Mouse (Mus musculus) thymus, postnatal 0 days (tissue): ENCODE data around the gene Adora1. TPM values are rescaled to one million over a fixed set of nuclear protein-coding genes. Genes with fewer than 3 reads are reported as not detected.

Experiments
- DNase-seq: peaks from one replicate; pipeline ENCODE4 v3.0.0-alpha.2; 2015; ENCODE audit warnings: low spot score
- polyA plus RNA-seq: library from polyadenylated mRNA; unstranded; fragments of >200 nt; fragmentation: Nextera tagmentation; extraction: Ambion mirVana; gene quantifications from 2 replicates; pipeline ENCODE4 v1.2.1, GENCODE M21; 2015

Adora1 gene
- polyA plus RNA-seq, 1 experiment from 2014 or later: 0.14 TPM

DNA sequence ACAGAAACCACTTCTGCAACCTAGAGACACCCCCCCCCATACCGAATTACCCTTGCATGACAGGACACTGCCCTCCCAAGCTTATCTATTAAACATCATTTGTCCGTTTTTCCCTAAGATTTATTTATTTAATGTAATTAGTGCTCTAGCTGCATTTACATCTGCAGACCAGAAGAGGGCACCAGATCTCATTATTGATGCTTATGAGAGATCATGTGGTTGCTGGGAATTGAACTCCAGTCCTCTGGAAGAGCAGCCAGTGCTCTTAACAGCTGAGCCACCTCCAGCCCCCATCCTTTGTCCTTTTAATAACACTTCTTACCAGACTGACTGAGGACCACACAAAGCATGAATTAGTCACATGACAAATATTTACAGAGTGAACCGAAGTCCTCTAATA is 80.6 kb downstream of the Adora1 start:
- DNase-seq: no peak

GRCm38 (mm10) chr1:134154121-134154520 is 81.1 kb downstream of the Adora1 start:
- DNase-seq: no peak

DNA sequence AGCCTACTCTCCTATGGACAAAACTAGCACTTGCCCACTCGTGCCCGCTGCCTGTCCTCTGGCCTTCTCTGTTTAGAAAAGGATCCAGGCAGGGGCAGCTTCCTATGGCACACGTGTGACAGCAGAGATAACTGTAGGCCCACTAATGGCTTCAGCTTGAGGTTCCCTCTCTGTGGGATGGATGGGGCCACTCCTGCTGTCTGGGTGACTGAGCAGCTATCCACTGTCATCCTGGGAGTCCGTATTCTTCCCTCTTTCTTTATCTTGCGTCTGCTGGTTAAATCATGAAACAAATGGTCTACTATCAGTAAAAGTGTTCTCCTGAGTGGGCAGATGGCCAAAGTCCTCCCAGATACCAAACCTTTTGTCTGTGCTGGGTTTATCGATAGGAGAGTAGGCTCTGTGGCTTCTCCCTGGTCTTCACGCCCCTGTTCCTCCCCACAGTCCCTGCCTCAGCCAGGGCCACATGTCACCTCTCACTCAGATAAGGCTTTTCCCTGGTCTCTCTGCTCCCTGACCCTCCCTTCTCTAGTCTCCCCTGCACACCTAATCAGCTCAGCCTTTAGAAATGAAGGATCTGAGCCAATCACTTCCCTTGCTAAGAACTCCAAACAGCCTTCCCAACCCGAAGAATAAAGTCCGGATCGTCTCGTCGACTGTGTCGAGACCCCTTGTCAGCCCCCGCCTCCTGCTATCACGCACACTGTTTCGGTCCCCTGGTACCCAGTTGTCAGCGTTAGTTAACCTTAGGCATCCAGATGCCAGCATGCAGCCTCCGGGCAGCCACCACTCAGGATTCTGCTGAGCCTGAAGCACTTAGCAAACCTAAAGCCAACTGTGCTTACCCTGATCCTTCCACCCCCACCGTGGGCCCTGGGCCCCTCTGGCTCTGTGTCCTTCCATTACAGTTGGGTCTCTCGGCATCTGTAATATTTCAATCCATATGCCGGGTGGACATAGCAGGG is 82.3 kb downstream of the Adora1 start:
- no peak for DNase-seq

GRCm38 (mm10) chr1:134151655-134152412 is 83.4 kb downstream of the Adora1 start:
- DNase-seq: peak; percentile 75

DNA sequence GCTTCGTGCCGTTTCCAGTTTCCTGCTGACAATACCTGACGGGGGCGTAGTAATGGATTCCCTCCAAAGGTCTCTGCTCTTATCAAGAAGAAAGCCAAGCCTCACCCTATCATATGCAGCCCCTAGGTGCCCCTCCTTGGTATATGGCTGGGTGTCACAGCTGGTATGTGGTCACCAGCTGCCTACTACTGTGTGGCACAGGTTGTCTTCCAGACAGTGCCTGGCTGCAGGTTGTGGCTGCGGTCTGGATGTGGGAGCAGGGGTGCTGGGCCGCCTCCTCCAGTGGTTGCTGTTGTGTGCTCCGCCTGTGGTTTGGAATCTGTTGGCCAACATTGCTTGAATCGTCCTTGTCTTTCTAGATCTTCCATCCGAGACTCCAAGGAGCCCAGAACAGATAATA is 84.5 kb downstream of the Adora1 start:
- no peak for DNase-seq

GRCm38 (mm10) chr1:134150076-134150475 is 85.2 kb downstream of the Adora1 start:
- DNase-seq: no peak

Other genes with a start within 250 kb of the Adora1 start
- gene Fmod, start 198.2 kb downstream of the Adora1 start, polyA plus RNA-seq: 0.32 and 0.40 TPM in 2 replicates
- 315 and 335 TPM in 2 replicates for gene Btg2, start 156.3 kb downstream of the Adora1 start, polyA plus RNA-seq
- 0.72 and 1.1 TPM in 2 replicates for gene Chit1, start 124.2 kb downstream of the Adora1 start, polyA plus RNA-seq
- gene Chil1, start 53.3 kb downstream of the Adora1 start, polyA plus RNA-seq: 5.3 and 5.9 TPM in 2 replicates
- 0.76 and 0.82 TPM in 2 replicates for gene Mybph, start 42.0 kb downstream of the Adora1 start, polyA plus RNA-seq
- 3.0 and 3.5 TPM in 2 replicates for gene Myog, start 54.6 kb upstream of the Adora1 start, polyA plus RNA-seq
- gene Ppfia4, start 97.5 kb upstream of the Adora1 start, polyA plus RNA-seq: 2.1 and 3.2 TPM in 2 replicates
- gene Tmem183a, start 126.5 kb upstream of the Adora1 start, polyA plus RNA-seq: 58.0 and 64.3 TPM in 2 replicates
- gene 4933406M09Rik, start 150.5 kb upstream of the Adora1 start, polyA plus RNA-seq: not detected in 2 replicates
- gene Cyb5r1, start 170.1 kb upstream of the Adora1 start, polyA plus RNA-seq: 13.4 and 20.4 TPM in 2 replicates
- 65.8 and 67.9 TPM in 2 replicates for gene Adipor1, start 179.9 kb upstream of the Adora1 start, polyA plus RNA-seq
- 12.7 and 14.3 TPM in 2 replicates for gene Klhl12, start 220.1 kb upstream of the Adora1 start, polyA plus RNA-seq